Mouse (Mus musculus) neural tube, embryonic 13.5 days (tissue): ENCODE data around the gene Krt6a. TPM values are rescaled to one million over a fixed set of nuclear protein-coding genes. Genes with fewer than 3 reads are reported as not detected.
"Not testable (repeated sequence)": the region's sequence is repeated elsewhere in the genome, so short reads cannot be mapped to it uniquely, and the experiment has no call there.

Source experiments
- ATAC-seq: fragments of 200-750 bp; cut with Nextera tagmentation; 2 replicates; pipeline ENCODE4 v1.8.0; 2017; ENCODE audit warnings: low read depth, mild to moderate bottlenecking, moderate TSS enrichment, moderate library complexity
- H3K27ac ChIP-seq: fragments of 300-500 bp; sonication (generic); replicated peaks from 2 replicates; pipeline ENCODE4 v1.5.1; 2015; ENCODE audit warnings: moderate library complexity, mild to moderate bottlenecking, inconsistent platforms
- H3K27me3 ChIP-seq: fragments of 300-500 bp; sonication (generic); 2 replicates; pipeline ENCODE4 v1.6.1; 2015; ENCODE audit warnings: mild to moderate bottlenecking, inconsistent platforms
- H3K36me3 ChIP-seq: fragments of 300-500 bp; sonication (generic); 2 replicates; pipeline ENCODE4 v1.6.1; 2015; ENCODE audit warnings: mild to moderate bottlenecking, inconsistent platforms
- H3K4me1 ChIP-seq: fragments of 300-500 bp; sonication (generic); replicated peaks from 2 replicates; pipeline ENCODE4 v1.6.1; 2015; ENCODE audit warnings: inconsistent platforms
- H3K4me2 ChIP-seq: fragments of 300-500 bp; sonication (generic); 2 replicates; pipeline ENCODE4 v1.6.1; 2015; ENCODE audit warnings: inconsistent platforms, mild to moderate bottlenecking, moderate library complexity
- H3K4me3 ChIP-seq: fragments of 300-500 bp; sonication (generic); 2 replicates; pipeline ENCODE4 v1.5.1; 2015; ENCODE audit warnings: mild to moderate bottlenecking, inconsistent platforms
- H3K9ac ChIP-seq: fragments of 300-500 bp; sonication (generic); 2 replicates; pipeline ENCODE4 v1.6.1; 2015; ENCODE audit warnings: moderate library complexity, mild to moderate bottlenecking, inconsistent platforms
- H3K9me3 ChIP-seq: fragments of 300-500 bp; sonication (generic); 2 replicates; pipeline ENCODE4 v1.6.1; 2016; ENCODE audit warnings: inconsistent platforms
- WGBS: fragments of 180-500 bp; shearing (Covaris S2); methylation state at CpG from one replicate; pipeline ENCODE4 v1.1.7; 2015; 5-methylcytosine and 5-hydroxymethylcytosine counted together
- microRNA-seq: library from miRNA; unstranded; fragments of <30 nt; microRNA quantifications from one replicate; pipeline ENCODE4, GENCODE M21; 2016
- polyA plus RNA-seq: library from polyadenylated mRNA; unstranded; fragments of >200 nt; fragmentation: Nextera tagmentation; extraction: Ambion mirVana; gene quantifications from 2 replicates; pipeline ENCODE4 v1.2.1, GENCODE M21; 2015

Krt6a gene
- polyA plus RNA-seq, 1 experiment from 2014 or later = not detected

GRCm38 (mm10) chr15:101699866-101700265, 5.8 kb upstream of the Krt6a start:
- Histone ChIP-seq H3K4me1 (no peaks in the 10 kb centered on the region), H3K9ac (no peak overlapping the region), H3K4me3 (no peak overlapping the region), H3K36me3 (no peaks in the 10 kb centered on the region), H3K4me2 (no peak overlapping the region), H3K9me3 (no peaks in the 10 kb centered on the region), H3K27ac (no peak overlapping the region), H3K27me3 (no peaks in the 10 kb centered on the region)
- 87% methylated on average over 8 of the region's 8 CpGs for WGBS
- ATAC-seq = no peak

GRCm38 (mm10) chr15:101699192-101699591, 5.1 kb upstream of the Krt6a start:
- Histone ChIP-seq H3K27me3 (no peaks in the 10 kb centered on the region), H3K4me1 (no peaks in the 10 kb centered on the region), H3K4me2 (no peak overlapping the region), H3K27ac (no peak overlapping the region), H3K9ac (no peak overlapping the region), H3K4me3 (no peak overlapping the region), H3K36me3 (no peaks in the 10 kb centered on the region), H3K9me3 (no peaks in the 10 kb centered on the region)
- ATAC-seq = no peak
- 66% methylated on average over 3 of the region's 3 CpGs for WGBS

- Histone ChIP-seq H3K36me3 (no peaks in the 10 kb centered on the region), H3K9ac (no peak overlapping the region), H3K4me2 (no peak overlapping the region), H3K9me3 (no peaks in the 10 kb centered on the region), H3K4me3 (no peak overlapping the region), H3K4me1 (no peaks in the 10 kb centered on the region), H3K27ac (no peak overlapping the region), H3K27me3 (no peaks in the 10 kb centered on the region)
- ATAC-seq = no peak
- WGBS = 79% methylated on average over 8 of the region's 8 CpGs
These were observed 3.5 kb upstream of the Krt6a start for GRCm38 (mm10) chr15:101697326-101698188.

- not testable (repeated sequence) for H3K27me3 ChIP-seq, H3K4me1 ChIP-seq, H3K27ac ChIP-seq, ATAC-seq, H3K9ac ChIP-seq, H3K9me3 ChIP-seq, H3K36me3 ChIP-seq, H3K4me2 ChIP-seq, H3K4me3 ChIP-seq
- 95% methylated on average over 5 of the region's 5 CpGs for WGBS
These were observed 3.6 kb downstream of the Krt6a start for GRCm38 (mm10) chr15:101690460-101690859.

- WGBS = 66% methylated on average over 2 of the region's 2 CpGs
- H3K27ac ChIP-seq = no peak overlapping the region
- no peaks in the 10 kb centered on the region for H3K4me1 ChIP-seq
- ATAC-seq = no peak
- no peaks in the 10 kb centered on the region for H3K9me3 ChIP-seq
- no peaks in the 10 kb centered on the region for H3K27me3 ChIP-seq
- no peak overlapping the region for H3K4me3 ChIP-seq
- H3K36me3 ChIP-seq = no peaks in the 10 kb centered on the region
- H3K4me2 ChIP-seq = no peak overlapping the region
- H3K9ac ChIP-seq = no peak overlapping the region
These were observed 5.9 kb downstream of the Krt6a start for GRCm38 (mm10) chr15:101688161-101688560.

GRCm38 (mm10) chr15:101680187-101680586, 13.9 kb downstream of the Krt6a start, which contains the start of gene Krt6b:
Gene Krt6b (minus strand): TSS chr15:101680287.
- H3K27ac ChIP-seq = no peak within 1 kb of the TSS
- H3K9me3 ChIP-seq = no peaks in the 10 kb centered on the region
- no peak within 1 kb of the TSS for H3K4me2 ChIP-seq

GRCm38 (mm10) chr15:101675978-101676377, 18.1 kb downstream of the Krt6a start:
- no peak overlapping the region for H3K4me3 ChIP-seq
- no peaks in the 10 kb centered on the region for H3K27me3 ChIP-seq
- H3K4me1 ChIP-seq = no peaks in the 10 kb centered on the region
- H3K9ac ChIP-seq = no peak overlapping the region
- H3K4me2 ChIP-seq = no peak overlapping the region
- no peak for ATAC-seq
- H3K9me3 ChIP-seq = no peaks in the 10 kb centered on the region
- 88% methylated on average over 1 of the region's 1 CpGs for WGBS
- H3K36me3 ChIP-seq = no peaks in the 10 kb centered on the region
- no peak overlapping the region for H3K27ac ChIP-seq

More at GRCm38 (mm10) chr15:101680187-101680586, 13.9 kb downstream of the Krt6a start, which contains the start of gene Krt6b:
- no peak for ATAC-seq
- Histone ChIP-seq H3K4me3 (no peak within 1 kb of the TSS), H3K27me3 (no peaks in the 10 kb centered on the region), H3K9ac (no peak within 1 kb of the TSS), H3K36me3 (no peaks in the 10 kb centered on the region), H3K4me1 (no peaks in the 10 kb centered on the region)
- WGBS = 86% methylated on average over 2 of the region's 2 CpGs

GRCm38 (mm10) chr15:101652736-101653265, 41.3 kb downstream of the Krt6a start:
- Histone ChIP-seq H3K4me3 (no peak overlapping the region), H3K9me3 (no peaks in the 10 kb centered on the region), H3K27me3 (no peaks in the 10 kb centered on the region), H3K27ac (no peak overlapping the region), H3K9ac (no peak overlapping the region), H3K4me1 (no peaks in the 10 kb centered on the region), H3K36me3 (no peaks in the 10 kb centered on the region), H3K4me2 (no peak overlapping the region)
- ATAC-seq = no peak
- WGBS = 81% methylated on average over 5 of the region's 5 CpGs

GRCm38 (mm10) chr15:101647280-101647679, 46.8 kb downstream of the Krt6a start, which contains the start of gene Gm5478:
Gene Gm5478 (minus strand): TSS chr15:101647380.
- 77% methylated on average over 3 of the region's 3 CpGs for WGBS
- H3K9me3 ChIP-seq = no peaks in the 10 kb centered on the region
- no peak within 1 kb of the TSS for H3K27ac ChIP-seq
- H3K4me2 ChIP-seq = no peak within 1 kb of the TSS
- no peak within 1 kb of the TSS for H3K9ac ChIP-seq
- no peak within 1 kb of the TSS for H3K4me3 ChIP-seq
- H3K4me1 ChIP-seq = no peaks in the 10 kb centered on the region
- no peaks in the 10 kb centered on the region for H3K36me3 ChIP-seq
- H3K27me3 ChIP-seq = no peaks in the 10 kb centered on the region
- no peak for ATAC-seq

Small RNA genes within 50 kb of the gene (microRNA-seq; reads per million reads assigned to microRNA genes)
- gene Gm44323 (not detected), gene Gm44342 (not detected), gene Gm44383 (not detected), gene Gm44479 (not detected)

Other genes starting within 250 kb of the Krt6a start
- gene Krt88, start 246.6 kb downstream of the Krt6a start, polyA plus RNA-seq = not detected in 2 replicates
- not detected in 2 replicates for gene Krt81, start 230.6 kb downstream of the Krt6a start, polyA plus RNA-seq
- 0.14 and 0.15 TPM in 2 replicates for gene Krt86, start 220.8 kb downstream of the Krt6a start, polyA plus RNA-seq
- not detected in 2 replicates for gene Krt83, start 202.8 kb downstream of the Krt6a start, polyA plus RNA-seq
- gene Gm49425, start 177.0 kb downstream of the Krt6a start, polyA plus RNA-seq = not detected in 2 replicates
- not detected in 2 replicates for gene Krt84, start 161.5 kb downstream of the Krt6a start, polyA plus RNA-seq
- not detected in 2 replicates for gene Krt82, start 143.6 kb downstream of the Krt6a start, polyA plus RNA-seq
- gene Krt90, start 131.4 kb downstream of the Krt6a start, polyA plus RNA-seq = 0.17 TPM in 1 of 2 replicates, not detected in the other
- gene Krt75, start 120.4 kb downstream of the Krt6a start, polyA plus RNA-seq = 0.07 and 0.08 TPM in 2 replicates
- not detected in 2 replicates for gene Gm5414, start 66.1 kb downstream of the Krt6a start, polyA plus RNA-seq
- gene Gm5478, start 46.9 kb downstream of the Krt6a start, polyA plus RNA-seq = not detected in 2 replicates
- not detected in 2 replicates for gene Krt6b, start 14.0 kb downstream of the Krt6a start, polyA plus RNA-seq
- 1.1 and 4.4 TPM in 2 replicates for gene Krt5, start 18.6 kb upstream of the Krt6a start, polyA plus RNA-seq
- gene Krt71, start 48.8 kb upstream of the Krt6a start, polyA plus RNA-seq = 0.34 TPM in 1 of 2 replicates, not detected in the other
- gene Krt72, start 92.2 kb upstream of the Krt6a start, polyA plus RNA-seq = not detected in 2 replicates
- gene Krt73, start 108.0 kb upstream of the Krt6a start, polyA plus RNA-seq = 0.43 and 0.44 TPM in 2 replicates
- gene Krt2, start 123.9 kb upstream of the Krt6a start, polyA plus RNA-seq = not detected in 2 replicates
- gene Krt1, start 156.5 kb upstream of the Krt6a start, polyA plus RNA-seq = 7.0 and 8.6 TPM in 2 replicates
- gene Krt77, start 175.4 kb upstream of the Krt6a start, polyA plus RNA-seq = 0.12 and 0.13 TPM in 2 replicates
- not detected in 2 replicates for gene Krt76, start 198.6 kb upstream of the Krt6a start, polyA plus RNA-seq
- 0.11 TPM in 1 of 2 replicates, not detected in the other for gene Krt4, start 230.4 kb upstream of the Krt6a start, polyA plus RNA-seq
- gene Krt79, start 246.0 kb upstream of the Krt6a start, polyA plus RNA-seq = 0.32 TPM in 2 replicates